Mouse (Mus musculus) layer of hippocampus, adult 18-20 months (tissue): ENCODE data around the gene Btbd19. TPM values are rescaled to one million over a fixed set of nuclear protein-coding genes. Genes with fewer than 3 reads are reported as not detected.

Experiments
- DNase-seq, 2 experiments: peaks; one replicate each; pipeline ENCODE4 v3.0.0; 2022; ENCODE audit warnings: low spot score in 2 of 2
- long read RNA-seq: library from polyadenylated mRNA; stranded (forward); transcript quantifications from one replicate; pipeline ENCODE4 v2.0.0, GENCODE M21; 2021
- total RNA-seq, 2 experiments: library from RNA; stranded (reverse); gene quantifications; 2 replicates each; pipeline ENCODE4 v1.2.3; 2021

Gene Btbd19
- total RNA-seq = 10 to 100 TPM; 13.9 to 16.9 TPM
- long read RNA-seq, partial matches to known transcripts = 1 of 5 reads
- long read RNA-seq, other reads (novel, unspliced or antisense) = 1 of 5 reads

GRCm38 (mm10) chr4:117125348-117125909, at the start of gene Btbd19:
TSS of gene Btbd19 (minus strand) at chr4:117125725.
- peak; percentile 71 to 86 for DNase-seq

GRCm38 (mm10) chr4:117169936-117170335, 44.4 kb upstream of the Btbd19 start:
- no peak for DNase-seq

- no peak for DNase-seq
These were observed 35.7 kb upstream of the Btbd19 start for GRCm38 (mm10) chr4:117161183-117161582.

- no peak for DNase-seq
These were observed 34.1 kb upstream of the Btbd19 start for GRCm38 (mm10) chr4:117159666-117160065.

- DNase-seq = no peak
These were observed 30.8 kb upstream of the Btbd19 start for GRCm38 (mm10) chr4:117156372-117156771.

- peak; percentile 86 to 90 for DNase-seq
These were observed 30.3 kb upstream of the Btbd19 start, which contains the start of gene Rps8 for GRCm38 (mm10) chr4:117155792-117156355. TSS of gene Rps8 (minus strand) at chr4:117156243.

- no peak for DNase-seq
These were observed 29.7 kb upstream of the Btbd19 start for GRCm38 (mm10) chr4:117155020-117155791.

GRCm38 (mm10) chr4:117152714-117153113, 27.2 kb upstream of the Btbd19 start:
- no peak for DNase-seq

- DNase-seq = no peak
These were observed 25.9 kb upstream of the Btbd19 start for GRCm38 (mm10) chr4:117151416-117151815.

- no peak for DNase-seq
These were observed 24.7 kb upstream of the Btbd19 start for GRCm38 (mm10) chr4:117150212-117150733.

GRCm38 (mm10) chr4:117149291-117150211, 24.0 kb upstream of the Btbd19 start:
- no peak for DNase-seq

GRCm38 (mm10) chr4:117148815-117149214, 23.3 kb upstream of the Btbd19 start:
- DNase-seq = no peak

GRCm38 (mm10) chr4:117148047-117148713, 22.7 kb upstream of the Btbd19 start:
- DNase-seq = no peak

GRCm38 (mm10) chr4:117146176-117146575, 20.7 kb upstream of the Btbd19 start:
- peak; percentile 64 to 87 for DNase-seq

GRCm38 (mm10) chr4:117145248-117145647, 19.7 kb upstream of the Btbd19 start:
- no peak for DNase-seq

GRCm38 (mm10) chr4:117143023-117143422, 17.5 kb upstream of the Btbd19 start:
- DNase-seq = no peak

- DNase-seq = no peak
These were observed 15.1 kb upstream of the Btbd19 start for GRCm38 (mm10) chr4:117140613-117141012.

GRCm38 (mm10) chr4:117139217-117139612, 13.7 kb upstream of the Btbd19 start:
- no peak for DNase-seq

- no peak for DNase-seq
These were observed 13.0 kb upstream of the Btbd19 start for GRCm38 (mm10) chr4:117138295-117139216.
